ENCODE assay signal across 8 mouse cellular contexts in genomic region chr19:55253570-55254441, GRCm38 (mm10). TPM values are rescaled to one million over a fixed set of nuclear protein-coding genes. Genes with fewer than 3 reads are reported as not detected.
DNase-seq lines count a peak whose midpoint lies in the region; ATAC-seq and TF ChIP-seq lines count a peak whose summit lies in the region.

No protein-coding gene starts in this region.

- peak overlapping the region; percentile 89 for H3K4me2 ChIP-seq in forebrain, embryonic 12.5 days
- peak overlapping the region; percentile 87 for H3K4me2 ChIP-seq in neural tube, embryonic 13.5 days
- peak overlapping the region; percentile 83 for H3K4me2 ChIP-seq in stomach, postnatal 0 days (replicated peaks; ENCODE audit: low read depth)

- 2% methylated on average over 32 of the region's 32 CpGs for WGBS in forebrain, embryonic 12.5 days
- WGBS in neural tube, embryonic 13.5 days: under 1% methylated on average over 32 of the region's 32 CpGs
- WGBS in stomach, postnatal 0 days: under 1% methylated on average over 32 of the region's 32 CpGs

- no peak for TF ChIP-seq POLR2A in ES-Bruce4 (IDR thresholded peaks at IDR 0.05; ENCODE audit: insufficient read depth, low read length)

- peak; percentile 62 for ATAC-seq in forebrain, embryonic 12.5 days (ENCODE audit: low FRiP score)
- ATAC-seq in neural tube, embryonic 13.5 days (ENCODE audit: low read depth): peak; percentile 84
- peak; percentile 78 for ATAC-seq in stomach, postnatal 0 days (ENCODE audit: low FRiP score, low TSS enrichment)

- intact Hi-C loops in heart, postnatal 10 days (cut with DNase I): loop anchor here (2.0 kb wide), 1 partner anchor 35 kb away; no protein-coding TSS in a partner anchor

- no peaks in the 10 kb centered on the region for H3K27me3 ChIP-seq in ES-Bruce4 (ENCODE audit: control insufficient read depth, insufficient read depth, low read length, poor library complexity, severe bottlenecking)
- H3K27me3 ChIP-seq in forebrain, embryonic 12.5 days: 0 out of 2 replicates have a peak, but pooled peaks cover 3% of the 10 kb centered on the region
- no peaks in the 10 kb centered on the region for H3K27me3 ChIP-seq in neural tube, embryonic 13.5 days
- no peaks in the 10 kb centered on the region for H3K27me3 ChIP-seq in stomach, postnatal 0 days (ENCODE audit: control insufficient read depth, insufficient read depth, low read length)

- peak overlapping the region; percentile 58 for H3K27ac ChIP-seq in ES-Bruce4 (ENCODE audit: insufficient read depth, low read length)
- H3K27ac ChIP-seq in forebrain, embryonic 12.5 days: peak overlapping the region; percentile 46; the same call in 1 of the 2 replicates
- peak overlapping the region; percentile 75 for H3K27ac ChIP-seq in neural tube, embryonic 13.5 days (replicated peaks)
- H3K27ac ChIP-seq in stomach, postnatal 0 days (replicated peaks): peak overlapping the region; percentile 97

- no peak for TF ChIP-seq CTCF in ES-Bruce4 (IDR thresholded peaks at IDR 0.05; ENCODE audit: low read depth, low read length)
- no peak for TF ChIP-seq CTCF in stomach, postnatal 0 days (IDR thresholded peaks at IDR 0.05; ENCODE audit: low read depth)

- H3K4me1 ChIP-seq in ES-Bruce4 (ENCODE audit: control insufficient read depth, insufficient read depth, low read length): peaks cover 2% of the 10 kb centered on the region
- H3K4me1 ChIP-seq in forebrain, embryonic 12.5 days: peaks cover 19% of the 10 kb centered on the region
- H3K4me1 ChIP-seq in neural tube, embryonic 13.5 days (replicated peaks): peaks cover 24% of the 10 kb centered on the region
- 0 out of 2 replicates have a peak, but pooled peaks cover 2% of the 10 kb centered on the region for H3K4me1 ChIP-seq in stomach, postnatal 0 days (replicated peaks; ENCODE audit: control insufficient read depth, insufficient read depth)

- DNase-seq in c-Kit-positive CD71-positive TER-119-negative erythroid progenitor cells, embryonic 14.5 days (ENCODE audit: low read depth): peak; percentile 58
- peak; percentile 77 for DNase-seq in heart, postnatal 10 days
- peak; percentile 68 to 79 for DNase-seq in kidney, postnatal 4 days
- peak; percentile 72 to 78 for DNase-seq in lung, adult 18-20 months
- peak; percentile 74 for DNase-seq in stomach, postnatal 0 days (ENCODE audit: low spot score)

- peak overlapping the region; percentile 82 for H3K9ac ChIP-seq in ES-Bruce4 (ENCODE audit: low read depth, poor library complexity, severe bottlenecking)
- H3K9ac ChIP-seq in forebrain, embryonic 12.5 days: peak overlapping the region; percentile 62
- peak overlapping the region; percentile 75 for H3K9ac ChIP-seq in neural tube, embryonic 13.5 days
- H3K9ac ChIP-seq in stomach, postnatal 0 days (ENCODE audit: low read length): peak overlapping the region; percentile 82

- peaks cover 3% of the 10 kb centered on the region for H3K9me3 ChIP-seq in ES-Bruce4 (replicated peaks; ENCODE audit: control insufficient read depth, insufficient read depth, low read length, poor library complexity, severe bottlenecking)
- no peaks in the 10 kb centered on the region for H3K9me3 ChIP-seq in forebrain, embryonic 12.5 days
- H3K9me3 ChIP-seq in neural tube, embryonic 13.5 days: no peaks in the 10 kb centered on the region
- H3K9me3 ChIP-seq in stomach, postnatal 0 days (ENCODE audit: control insufficient read depth, low read length): no peaks in the 10 kb centered on the region

- H3K4me3 ChIP-seq in ES-Bruce4 (ENCODE audit: low read depth, low read length): peak overlapping the region; percentile 85
- peak overlapping the region; percentile 48 for H3K4me3 ChIP-seq in forebrain, embryonic 12.5 days (replicated peaks)
- peak overlapping the region; percentile 52 for H3K4me3 ChIP-seq in neural tube, embryonic 13.5 days
- H3K4me3 ChIP-seq in stomach, postnatal 0 days (ENCODE audit: low read depth, low read length): peak overlapping the region; percentile 70

- TF ChIP-seq EP300 in ES-Bruce4 (IDR thresholded peaks at IDR 0.05; ENCODE audit: insufficient read depth, low read depth, low read length): no peak
- no peak for TF ChIP-seq EP300 in stomach, postnatal 0 days (optimal IDR thresholded peaks at IDR 0.05)

- H3K36me3 ChIP-seq in ES-Bruce4 (ENCODE audit: control insufficient read depth, insufficient read depth, low read length, poor library complexity, severe bottlenecking): no peaks in the 10 kb centered on the region
- no peaks in the 10 kb centered on the region for H3K36me3 ChIP-seq in forebrain, embryonic 12.5 days (replicated peaks)
- no peaks in the 10 kb centered on the region for H3K36me3 ChIP-seq in neural tube, embryonic 13.5 days
- no peaks in the 10 kb centered on the region for H3K36me3 ChIP-seq in stomach, postnatal 0 days (ENCODE audit: control insufficient read depth, insufficient read depth, low read length)

RNA-seq across cellular contexts. Expression of gene Acsl5, which starts 2.1 kb away (rescaled TPM):
- 16.8 and 22.0 TPM in 2 replicates for polyA plus RNA-seq in ES-Bruce4 (2011; ENCODE audit: insufficient read depth, insufficient read length, low read depth, missing spikeins)
- 15.5 and 18.9 TPM in 2 replicates for polyA plus RNA-seq in forebrain, embryonic 12.5 days (2016; fragmentation: Nextera tagmentation; extraction: Ambion mirVana)
- total RNA-seq in heart, postnatal 10 days (2021): 10 to 100 TPM; 17.0 to 18.9 TPM
- polyA plus RNA-seq in neural tube, embryonic 13.5 days (2015; fragmentation: Nextera tagmentation; extraction: Ambion mirVana): 17.1 and 24.2 TPM in 2 replicates
- polyA plus RNA-seq in stomach, postnatal 0 days (2015; fragmentation: Nextera tagmentation; extraction: Ambion mirVana): 62.7 and 63.2 TPM in 2 replicates

RNA-seq across cellular contexts. Expression of gene Gucy2g, which starts 12.8 kb away (rescaled TPM):
- polyA plus RNA-seq in ES-Bruce4 (2011; ENCODE audit: insufficient read depth, insufficient read length, low read depth, missing spikeins): 0.25 TPM in 1 of 2 replicates, not detected in the other
- not detected in 2 replicates for polyA plus RNA-seq in forebrain, embryonic 12.5 days (2016; fragmentation: Nextera tagmentation; extraction: Ambion mirVana)
- total RNA-seq in heart, postnatal 10 days (2021): under 1 TPM in 1 of 2 experiments, not detected in 1; 0.07 TPM
- polyA plus RNA-seq in neural tube, embryonic 13.5 days (2015; fragmentation: Nextera tagmentation; extraction: Ambion mirVana): not detected in 2 replicates
- polyA plus RNA-seq in stomach, postnatal 0 days (2015; fragmentation: Nextera tagmentation; extraction: Ambion mirVana): 0.08 TPM in 2 replicates

Comparison
In these comparisons a context has a peak if more than half of its experiments do, and no peak if none do; other contexts are left out.
1. Peak in every context shown above with its lines: DNase-seq, ATAC-seq, H3K4me3 ChIP-seq and H3K27ac ChIP-seq.
2. H3K27ac ChIP-seq: peak in every context shown above with its lines; median percentile 97 in stomach, postnatal 0 days; 75 in neural tube, embryonic 13.5 days; 58 in ES-Bruce4; 46 in forebrain, embryonic 12.5 days.